Mouse (Mus musculus) left cerebral cortex, adult 2 months (tissue): ENCODE measurements around the gene Cfap77. TPM values are rescaled to one million over a fixed set of nuclear protein-coding genes. Genes with fewer than 3 reads are reported as not detected.
A peak's percentile ranks its signal among the peaks of the same experiment; 100 is the strongest.

Experiments used
- DNase-seq, 2 experiments: peaks; one replicate each; pipeline ENCODE4 v3.0.0; 2021 to 2022; ENCODE audit warnings: low spot score in 2 of 2, mixed read lengths in 1 of 2; ENCODE audit errors: extremely low spot score in 1 of 2
- H3K27ac ChIP-seq: fragments of 200-600 bp; 2 replicates; pipeline ENCODE4 v1.8.1; 2022
- H3K4me3 ChIP-seq: fragments of 200-600 bp; 2 replicates; pipeline ENCODE4 v1.8.1; 2022
- CTCF ChIP-seq: fragments of 200-600 bp; IDR thresholded peaks from 2 replicates; pipeline ENCODE4 v1.8.1; 2022; ENCODE audit warnings: antibody characterized with exemption, mild to moderate bottlenecking, moderate library complexity
- intact Hi-C: fragments of 180-260 bp; cut with DNase I; formaldehyde crosslinking; loops from one replicate; pipeline ENCODE4 v1.15.1; 2025
- total RNA-seq, 2 experiments: library from RNA; stranded (reverse); gene quantifications; 2 replicates each; pipeline ENCODE4 v1.2.3; 2021

Gene Cfap77
- total RNA-seq, 2 experiments from 2014 or later, result 0.47 TPM; not detected in 1

- Histone ChIP-seq H3K27ac (no peak overlapping the region), H3K4me3 (no peak overlapping the region)
- TF ChIP-seq CTCF, result no peak
- intact Hi-C loops, result no loop called here
- no peak for DNase-seq
Measured at GRCm38 (mm10) chr2:29076226-29076625, 21.4 kb upstream of the Cfap77 start.

- intact Hi-C loops, result no loop called here
- DNase-seq, result no peak
- H3K27ac ChIP-seq, result no peak overlapping the region
- no peak for TF ChIP-seq CTCF
- H3K4me3 ChIP-seq, result no peak overlapping the region
Measured at GRCm38 (mm10) chr2:29075331-29076070, 20.6 kb upstream of the Cfap77 start.

DNA sequence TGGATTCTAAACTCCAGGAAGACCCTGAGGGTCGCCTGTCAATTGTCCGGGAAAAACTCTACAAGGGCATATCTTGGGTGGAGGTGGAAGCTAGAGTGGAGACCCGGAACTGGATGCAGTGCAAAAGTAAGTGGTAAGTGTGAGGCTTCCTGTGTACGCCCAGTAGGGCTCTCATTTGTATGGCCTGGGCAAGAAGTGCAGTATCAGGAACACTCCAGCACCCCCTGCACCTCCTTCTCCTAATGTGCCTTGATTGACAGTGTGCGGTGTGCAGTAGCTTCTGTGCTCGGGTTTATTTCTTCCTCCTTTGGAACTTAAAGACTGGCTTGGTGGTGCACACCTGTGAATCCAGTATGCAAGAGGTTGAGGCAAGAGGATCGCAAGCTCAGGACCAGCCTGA lies 19.8 kb upstream of the Cfap77 start:
- Histone ChIP-seq H3K27ac (no peak overlapping the region), H3K4me3 (no peak overlapping the region)
- intact Hi-C loops, result no loop called here
- TF ChIP-seq CTCF, result no peak
- no peak for DNase-seq

- TF ChIP-seq CTCF, result peak; percentile 51
- Histone ChIP-seq H3K27ac (no peak overlapping the region), H3K4me3 (no peak overlapping the region)
- intact Hi-C loops, result no loop called here
- DNase-seq, result no peak
Measured at GRCm38 (mm10) chr2:29066410-29066809, 11.5 kb upstream of the Cfap77 start.

- H3K4me3 ChIP-seq, result no peak overlapping the region
- no peak for DNase-seq
- TF ChIP-seq CTCF, result no peak
- H3K27ac ChIP-seq, result no peak overlapping the region
- intact Hi-C loops, result no loop called here
Measured at GRCm38 (mm10) chr2:29065796-29066195, 10.9 kb upstream of the Cfap77 start.

DNA sequence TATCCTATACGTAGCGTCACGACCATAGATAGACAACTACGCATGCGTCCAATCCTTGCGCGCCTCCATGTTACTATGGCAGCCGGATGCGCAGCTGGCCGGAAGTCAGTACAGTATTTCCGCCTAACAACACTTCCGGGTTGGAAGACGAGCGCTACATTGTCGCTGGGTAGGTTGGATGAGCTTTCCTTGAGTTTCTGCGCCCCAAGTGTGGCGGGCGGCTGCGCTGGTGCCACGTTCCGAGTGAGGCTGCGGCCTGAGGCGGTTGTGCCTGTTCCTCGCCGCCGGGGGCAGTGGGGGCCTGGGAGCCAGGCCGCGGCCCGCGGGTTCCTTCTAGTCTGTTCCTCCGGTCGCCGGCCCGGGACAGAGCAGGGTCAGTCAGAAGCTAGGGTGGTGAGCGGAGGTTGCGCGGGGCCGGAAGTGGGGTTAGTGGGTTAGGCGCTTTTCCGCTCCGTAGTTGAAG lies 5.3 kb upstream of the Cfap77 start, which contains the start of gene Ttf1:
TSS of gene Ttf1 (plus strand) at position 128 of the 463 bp plus-strand sequence.
- TF ChIP-seq CTCF, result peak; percentile 10; the same call in 1 of the 2 replicates
- H3K27ac ChIP-seq, result peak within 1 kb of the TSS; percentile 90
- H3K4me3 ChIP-seq, result peak within 1 kb of the TSS; percentile 95
- intact Hi-C loops, result loop anchor here (5.0 kb wide), 1 partner anchor 62 kb away; the partner anchor contains the start of gene Setx
- peak; percentile 88 to 89 for DNase-seq

DNA sequence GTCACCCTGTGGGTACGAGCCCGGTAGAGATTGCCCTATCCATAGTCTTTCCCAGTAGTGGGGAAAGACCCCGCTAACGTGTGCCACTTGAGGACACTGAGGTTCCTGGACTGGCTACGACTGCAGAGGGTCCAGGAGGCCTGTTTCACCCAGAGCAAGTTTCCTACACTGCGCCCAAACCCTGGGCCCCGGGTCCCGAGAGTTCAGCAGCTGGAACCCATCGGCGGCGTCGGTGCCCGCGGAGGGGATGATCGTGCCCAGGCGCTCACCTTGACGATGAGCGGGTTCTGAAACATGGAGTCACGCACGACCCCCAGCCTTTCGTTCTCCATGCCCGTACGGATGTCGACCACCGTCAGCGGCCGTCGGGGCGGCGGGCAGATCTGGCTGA lies 326 bp downstream of the Cfap77 start:
- no peak for DNase-seq
- Histone ChIP-seq H3K27ac (no peak overlapping the region), H3K4me3 (peak overlapping the region; percentile 39)
- TF ChIP-seq CTCF, result no peak
- intact Hi-C loops, result loop anchor here (5.0 to 10.0 kb wide), 2 partner anchors 77 to 470 kb away; partner anchors contain the start of gene Gtf3c5

- DNase-seq, result peak; percentile 60 to 64
- H3K27ac ChIP-seq, result no peak overlapping the region
- H3K4me3 ChIP-seq, result no peak overlapping the region
- TF ChIP-seq CTCF, result peak; percentile 79
- intact Hi-C loops, result loop anchor here (1.0 to 10.0 kb wide), 4 partner anchors 77 to 469 kb away; partner anchors contain the start of gene Gtf3c5
Measured at GRCm38 (mm10) chr2:29053802-29054544, 893 bp downstream of the Cfap77 start.

- intact Hi-C loops, result loop anchor here (1.0 to 10.0 kb wide), 4 partner anchors 76 to 468 kb away; partner anchors contain the start of gene Gtf3c5
- peak; percentile 74 for TF ChIP-seq CTCF
- H3K4me3 ChIP-seq, result no peak overlapping the region
- peak; percentile 36 to 42 for DNase-seq
- H3K27ac ChIP-seq, result no peak overlapping the region
Measured at GRCm38 (mm10) chr2:29052943-29053454, 1.9 kb downstream of the Cfap77 start.

DNA sequence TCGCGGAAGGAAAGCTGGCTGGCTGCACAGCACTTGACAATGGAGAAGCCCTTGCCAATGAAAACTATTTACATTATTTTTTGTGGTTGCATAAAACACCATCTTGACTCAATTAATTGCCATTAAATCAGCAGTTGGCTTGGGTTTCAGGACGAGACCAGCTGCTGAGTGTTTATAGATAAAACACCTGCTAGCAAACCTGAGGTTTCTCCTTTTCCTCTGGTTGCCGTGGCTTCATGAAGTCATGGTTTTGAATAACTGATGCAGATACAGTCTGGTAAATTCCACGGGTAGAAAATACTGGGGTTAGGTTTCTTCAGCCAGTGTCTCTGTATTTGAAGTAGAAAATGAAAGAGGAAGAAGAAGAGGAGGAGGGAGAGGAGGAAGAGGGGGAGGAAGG lies 2.9 kb downstream of the Cfap77 start:
- no peak for DNase-seq
- intact Hi-C loops, result loop anchor here (5.0 to 10.0 kb wide), 2 partner anchors 75 to 467 kb away; partner anchors contain the start of gene Gtf3c5
- no peak for TF ChIP-seq CTCF
- Histone ChIP-seq H3K27ac (no peak overlapping the region), H3K4me3 (no peak overlapping the region)

GRCm38 (mm10) chr2:29046151-29046550 lies 8.7 kb downstream of the Cfap77 start:
- H3K4me3 ChIP-seq, result no peak overlapping the region
- intact Hi-C loops, result no loop called here
- DNase-seq, result no peak

DNA sequence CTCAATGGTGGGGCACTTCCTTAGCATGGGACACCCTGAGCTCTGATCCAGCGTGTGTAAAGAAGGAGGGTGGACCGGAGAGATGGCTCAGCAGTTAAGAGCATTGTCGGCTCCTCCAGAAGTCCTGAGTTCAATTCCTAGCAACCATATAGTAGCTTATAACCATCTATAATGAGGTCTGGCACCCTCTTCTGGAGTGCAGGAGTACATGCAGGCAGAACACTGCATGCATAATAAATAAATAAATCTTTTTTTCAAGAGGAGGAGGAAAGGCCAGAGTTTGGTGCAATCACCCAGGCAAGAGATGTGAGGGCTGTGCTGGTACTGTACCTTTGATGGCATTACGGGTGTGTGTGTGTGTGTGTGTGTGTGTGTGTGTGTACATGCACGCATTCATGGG lies 12.7 kb downstream of the Cfap77 start:
- intact Hi-C loops, result no loop called here
- Histone ChIP-seq H3K4me3 (no peak overlapping the region), H3K27ac (no peak overlapping the region)
- TF ChIP-seq CTCF, result peak; percentile 28; the same call in 1 of the 2 replicates
- no peak for DNase-seq

More at GRCm38 (mm10) chr2:29046151-29046550, 8.7 kb downstream of the Cfap77 start:
- no peak for TF ChIP-seq CTCF
- H3K27ac ChIP-seq, result no peak overlapping the region
